Mouse (Mus musculus): ENCODE measurements at regions not wholly inside any gene's neighbourhood (a gene's known extent, or its start where the extent isn't known, plus 50 kb on each side); places are given as distances from the start of the nearest gene placed in this dataset.

DNA sequence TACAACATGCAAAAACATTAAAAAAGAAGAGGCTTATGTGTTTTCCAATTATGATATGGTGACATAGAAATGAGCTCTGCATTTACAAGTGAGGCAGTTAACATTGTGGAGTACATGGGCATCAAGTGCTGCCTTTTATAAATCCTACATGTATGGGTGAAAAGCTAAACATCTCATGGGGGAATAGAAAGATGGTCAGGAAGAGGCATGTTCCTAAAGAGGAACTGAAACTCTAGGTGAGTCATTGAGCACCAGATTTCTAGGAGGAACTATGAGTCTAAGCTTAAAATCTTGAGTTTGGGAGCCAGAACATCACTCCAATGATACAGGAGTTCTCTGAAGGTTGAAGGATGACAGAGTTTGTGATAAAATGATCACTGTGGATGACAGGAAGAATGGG lies 1010.2 kb downstream of the Slitrk1 start:
- Histone ChIP-seq H3K27me3 (no peaks in the 10 kb centered on the region), H3K36me3 (no peaks in the 10 kb centered on the region)

DNA sequence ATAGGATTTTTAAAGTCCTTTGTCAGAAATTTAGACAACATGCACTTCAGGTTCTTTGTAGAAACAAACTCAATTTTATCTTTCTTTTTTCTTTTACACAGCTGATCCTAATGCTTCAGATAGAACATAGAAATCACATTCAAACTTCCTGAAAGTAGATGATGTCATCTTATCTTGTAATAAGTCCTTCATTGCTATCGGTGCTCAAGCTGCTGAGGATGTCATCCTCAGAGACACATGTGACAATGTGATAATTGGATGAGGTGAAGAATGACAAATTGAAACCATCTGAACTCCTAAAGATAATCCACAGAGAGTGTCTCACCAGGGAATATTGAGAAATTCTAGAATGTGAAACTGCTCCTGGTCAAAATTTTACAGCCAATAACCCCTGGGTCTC lies 1012.1 kb downstream of the Slitrk1 start:
- Histone ChIP-seq H3K27ac (no peak overlapping the region), H3K4me1 (replicated peaks) (no peaks in the 10 kb centered on the region), H3K4me2 (replicated peaks) (no peak overlapping the region), H3K9me3 (no peaks in the 10 kb centered on the region), H3K27me3 (no peaks in the 10 kb centered on the region), H3K9ac (replicated peaks) (no peak overlapping the region), H3K36me3 (no peaks in the 10 kb centered on the region), H3K4me3 (replicated peaks) (no peak overlapping the region)
- 71% methylated on average over 1 of the region's 1 CpGs for WGBS
- no peak for ATAC-seq

More for the DNA sequence above, 1010.2 kb downstream of the Slitrk1 start:
- ATAC-seq, result no peak
- no peaks in the 10 kb centered on the region for H3K9me3 ChIP-seq
- no peak overlapping the region for H3K4me3 ChIP-seq (replicated peaks)
- H3K4me2 ChIP-seq (replicated peaks), result no peak overlapping the region
- no peaks in the 10 kb centered on the region for H3K4me1 ChIP-seq (replicated peaks)
- no peak overlapping the region for H3K9ac ChIP-seq (replicated peaks)
- H3K27ac ChIP-seq, result no peak overlapping the region

DNA sequence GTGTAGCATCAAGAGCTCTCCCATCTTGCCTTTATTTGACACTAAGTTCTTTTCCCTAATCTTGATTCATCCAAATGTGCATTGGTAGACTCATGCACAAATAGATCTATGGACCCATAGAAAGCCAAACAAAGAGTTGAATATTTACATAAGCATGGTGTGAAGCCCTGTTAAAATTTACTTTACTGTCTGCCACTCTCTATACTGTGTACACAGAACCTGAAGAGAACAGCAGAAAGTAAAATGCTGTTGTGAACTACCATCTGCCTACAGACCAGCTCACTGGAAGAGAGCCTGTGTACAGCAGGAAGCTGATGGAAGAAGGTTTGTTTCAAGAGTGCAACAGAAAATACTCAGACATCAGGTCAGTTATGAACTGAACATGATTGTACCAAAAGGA lies 1053.1 kb downstream of the Slitrk1 start:
- Histone ChIP-seq H3K27ac (no peak overlapping the region), H3K4me1 (replicated peaks) (no peaks in the 10 kb centered on the region), H3K36me3 (no peaks in the 10 kb centered on the region), H3K9ac (replicated peaks) (no peak overlapping the region), H3K9me3 (no peaks in the 10 kb centered on the region), H3K27me3 (no peaks in the 10 kb centered on the region), H3K4me3 (replicated peaks) (no peak overlapping the region), H3K4me2 (replicated peaks) (no peak overlapping the region)
- no peak for ATAC-seq

DNA sequence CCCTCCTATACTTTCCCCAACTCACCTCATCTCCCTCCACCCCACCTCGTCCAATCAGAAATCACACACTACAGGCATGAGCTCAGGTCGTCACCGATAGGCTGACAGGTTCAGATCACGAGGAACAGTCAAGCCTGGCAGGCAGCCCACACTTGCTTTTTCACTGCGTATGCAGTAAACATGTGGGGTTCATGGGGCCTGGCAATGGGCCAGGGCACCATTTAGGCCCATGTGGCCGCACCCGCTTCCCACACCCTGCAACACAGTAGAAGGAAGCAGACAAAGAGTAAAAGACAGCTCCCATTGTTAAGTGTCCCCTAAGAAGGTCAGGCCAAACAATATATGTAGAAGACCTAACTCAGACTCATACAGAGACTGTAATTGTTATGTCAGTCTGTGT lies 1064.3 kb downstream of the Slitrk1 start:
- Histone ChIP-seq H3K4me2 (replicated peaks) (no peak overlapping the region), H3K4me1 (replicated peaks) (no peaks in the 10 kb centered on the region), H3K27ac (no peak overlapping the region), H3K9ac (replicated peaks) (no peak overlapping the region), H3K36me3 (no peaks in the 10 kb centered on the region), H3K4me3 (replicated peaks) (no peak overlapping the region), H3K27me3 (no peaks in the 10 kb centered on the region), H3K9me3 (no peaks in the 10 kb centered on the region)
- peak; percentile 53; the same call in 1 of the 2 replicates for ATAC-seq
- WGBS, result 80% methylated on average over 7 of the region's 7 CpGs

DNA sequence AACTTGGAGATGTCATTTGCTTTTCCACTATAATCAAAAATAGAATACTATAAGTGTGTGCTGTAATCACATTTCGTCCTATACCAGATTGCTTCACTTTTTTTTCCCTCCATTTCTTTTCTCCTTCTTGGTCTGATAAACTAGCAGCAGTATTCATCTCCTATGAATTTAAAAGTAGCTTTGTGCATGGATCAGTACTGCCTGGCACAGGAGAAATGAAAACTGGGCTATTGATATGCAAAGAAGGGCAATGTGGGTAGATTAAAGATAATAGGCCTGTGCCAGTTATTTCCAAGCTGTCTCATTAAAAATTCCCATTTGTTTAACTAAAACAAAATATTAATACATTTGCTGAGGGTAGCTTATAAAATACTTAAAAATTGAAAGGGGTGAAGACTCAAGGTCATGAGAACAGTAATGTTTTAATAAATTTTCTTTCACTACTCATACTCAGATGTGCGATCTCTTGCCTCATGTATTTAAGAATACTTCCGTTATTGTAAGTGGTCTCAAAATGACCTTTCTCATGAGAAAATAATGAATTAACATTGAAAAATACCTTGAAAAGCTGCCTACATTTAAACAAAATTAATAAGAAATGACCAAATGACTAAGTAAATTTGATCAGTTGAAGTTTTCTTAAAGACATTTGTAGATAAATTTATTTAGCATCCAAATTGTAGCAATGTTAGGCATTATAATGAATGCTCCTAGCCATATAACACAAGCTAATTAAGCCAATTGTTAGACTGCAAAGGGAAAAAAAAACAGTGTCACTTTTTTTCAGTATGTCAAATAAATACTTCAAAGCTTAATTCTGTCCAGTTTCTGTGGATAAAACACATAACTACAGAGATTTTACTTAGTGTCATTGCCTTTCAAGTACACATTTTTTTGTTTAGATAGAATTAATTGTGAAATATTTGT lies 1068.4 kb downstream of the Slitrk1 start:
- no peak overlapping the region for H3K27ac ChIP-seq
- no peaks in the 10 kb centered on the region for H3K36me3 ChIP-seq
- no peaks in the 10 kb centered on the region for H3K9me3 ChIP-seq
- no peak overlapping the region for H3K4me3 ChIP-seq (replicated peaks)
- ATAC-seq, result peak; percentile 90
- H3K9ac ChIP-seq (replicated peaks), result no peak overlapping the region
- no peaks in the 10 kb centered on the region for H3K4me1 ChIP-seq (replicated peaks)
- 21% methylated on average over 3 of the region's 3 CpGs for WGBS
- no peaks in the 10 kb centered on the region for H3K27me3 ChIP-seq
- no peak overlapping the region for H3K4me2 ChIP-seq (replicated peaks)

DNA sequence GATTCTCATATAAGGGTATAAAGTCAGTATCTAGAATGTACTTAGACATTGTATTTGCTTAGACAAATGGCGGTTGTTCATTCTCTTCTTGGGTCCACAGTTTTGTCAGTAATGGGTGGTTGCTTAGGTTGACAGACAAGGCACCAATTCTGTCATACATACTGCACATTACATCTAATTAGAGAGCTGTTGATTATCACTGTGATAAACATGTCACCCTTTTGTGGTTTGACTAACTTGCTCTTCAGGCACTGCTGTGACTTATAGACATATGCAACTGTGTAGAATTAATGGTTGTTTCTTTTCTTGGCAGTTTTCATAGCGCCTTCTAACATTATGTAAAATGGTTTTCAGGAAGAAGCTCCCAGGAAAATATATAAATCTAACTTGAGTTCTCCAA lies 1069.4 kb downstream of the Slitrk1 start:
- no peak overlapping the region for H3K4me2 ChIP-seq (replicated peaks)
- no peak overlapping the region for H3K9ac ChIP-seq (replicated peaks)
- 90% methylated on average over 2 of the region's 2 CpGs for WGBS
- ATAC-seq, result no peak
- H3K4me3 ChIP-seq (replicated peaks), result no peak overlapping the region
- no peaks in the 10 kb centered on the region for H3K4me1 ChIP-seq (replicated peaks)
- H3K27ac ChIP-seq, result no peak overlapping the region
- no peaks in the 10 kb centered on the region for H3K36me3 ChIP-seq
- H3K9me3 ChIP-seq, result no peaks in the 10 kb centered on the region
- no peaks in the 10 kb centered on the region for H3K27me3 ChIP-seq

DNA sequence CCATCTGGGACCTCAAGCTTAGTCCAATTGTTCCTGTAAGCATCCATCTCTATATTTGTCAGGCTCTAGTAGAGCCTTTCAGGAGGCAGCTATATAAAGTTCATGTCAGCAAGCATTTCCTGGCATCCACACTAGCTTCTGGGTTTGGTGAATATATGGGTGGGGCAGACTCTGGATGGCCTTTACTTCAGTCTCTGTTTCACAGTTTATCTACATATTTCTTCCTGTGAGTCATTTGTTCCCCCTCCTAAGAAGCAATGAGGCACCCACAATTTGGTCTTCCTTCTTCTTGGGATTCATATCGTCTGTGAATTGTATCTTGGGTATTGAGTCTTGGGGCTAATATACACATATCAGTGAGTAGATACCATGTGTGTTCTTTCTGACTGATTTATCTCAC lies 1081.0 kb downstream of the Slitrk1 start:
- Histone ChIP-seq H3K36me3 (no peaks in the 10 kb centered on the region), H3K4me1 (replicated peaks) (no peaks in the 10 kb centered on the region), H3K4me3 (replicated peaks) (no peak overlapping the region), H3K9me3 (no peaks in the 10 kb centered on the region), H3K9ac (replicated peaks) (no peak overlapping the region), H3K4me2 (replicated peaks) (no peak overlapping the region), H3K27me3 (no peaks in the 10 kb centered on the region), H3K27ac (no peak overlapping the region)
- no peak for ATAC-seq
- 91% methylated on average over 1 of the region's 1 CpGs for WGBS

DNA sequence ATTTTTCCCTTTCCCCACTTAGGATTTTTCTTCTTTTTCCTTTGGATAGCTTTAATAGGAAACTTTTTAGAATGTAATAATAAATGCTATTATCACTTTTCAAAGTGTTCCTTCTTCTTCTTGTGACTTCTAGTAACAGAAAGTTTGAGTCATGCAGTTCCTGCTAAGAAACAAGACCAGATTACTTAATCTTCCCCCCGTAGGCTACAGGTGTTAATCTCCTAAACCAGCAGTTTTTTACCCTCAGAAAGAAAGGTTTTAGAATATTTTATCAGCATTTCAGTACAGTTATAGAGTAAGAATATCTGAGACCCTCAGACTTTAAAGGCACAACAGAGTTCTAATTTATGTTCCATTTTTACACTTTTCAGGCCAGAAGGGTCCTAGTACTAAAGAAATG lies 1128.7 kb downstream of the Slitrk1 start:
- no peak for ATAC-seq
- H3K4me3 ChIP-seq (replicated peaks), result no peak overlapping the region
- no peaks in the 10 kb centered on the region for H3K4me1 ChIP-seq (replicated peaks)
- no peaks in the 10 kb centered on the region for H3K36me3 ChIP-seq
- no peak overlapping the region for H3K27ac ChIP-seq
- no peak overlapping the region for H3K4me2 ChIP-seq (replicated peaks)
- WGBS, result 63% methylated on average over 1 of the region's 1 CpGs
- H3K27me3 ChIP-seq, result no peaks in the 10 kb centered on the region
- H3K9me3 ChIP-seq, result no peaks in the 10 kb centered on the region
- no peak overlapping the region for H3K9ac ChIP-seq (replicated peaks)
